Mouse (Mus musculus) C2C12 (cell line): Measurements from ENCODE around the gene Kdelr2. TPM values are rescaled to one million over a fixed set of nuclear protein-coding genes. Genes with fewer than 3 reads are reported as not detected.

Source experiments
- H3K27me3 ChIP-seq: one replicate; pipeline ENCODE4 v1.6.1; 2011; ENCODE audit not compliant: control insufficient read depth, insufficient read depth, insufficient read length
- H3K36me3 ChIP-seq: one replicate; pipeline ENCODE4 v1.6.1; 2011; ENCODE audit not compliant: control insufficient read depth, insufficient read depth
- H3K4me3 ChIP-seq: one replicate; pipeline ENCODE4 v1.5.1; 2011; ENCODE audit warnings: mild to moderate bottlenecking, control low read depth; ENCODE audit not compliant: poor library complexity, insufficient read depth, severe bottlenecking
- H3K79me2 ChIP-seq: one replicate; pipeline ENCODE4 v1.6.1; 2011; ENCODE audit not compliant: control insufficient read depth, insufficient read depth
- H3K79me3 ChIP-seq: one replicate; pipeline ENCODE4 v1.6.1; 2011; ENCODE audit warnings: low read depth, control low read depth
- H3ac ChIP-seq: one replicate; pipeline ENCODE3; 2011; ENCODE audit warnings: low read depth; ENCODE audit not compliant: control insufficient read depth, insufficient read length
- CEBPB ChIP-seq: IDR thresholded peaks from one replicate; pipeline ENCODE4 v1.6.1; 2011; ENCODE audit warnings: low read depth, mild to moderate bottlenecking, control low read depth, moderate library complexity
- CTCF ChIP-seq: IDR thresholded peaks from one replicate; pipeline ENCODE4 v1.5.1; 2011; ENCODE audit not compliant: control insufficient read depth, insufficient read depth, insufficient read length
- FOSL1 ChIP-seq: IDR thresholded peaks from one replicate; pipeline ENCODE4 v1.8.0; 2011; ENCODE audit warnings: mild to moderate bottlenecking, low read length; ENCODE audit not compliant: poor library complexity, insufficient read depth, severe bottlenecking
- MAX ChIP-seq: IDR thresholded peaks from one replicate; pipeline ENCODE4 v1.6.1; 2011; ENCODE audit warnings: mild to moderate bottlenecking, control low read depth
- MYOD1 ChIP-seq: IDR thresholded peaks from one replicate; pipeline ENCODE4 v1.6.1; 2011; ENCODE audit warnings: low read depth; ENCODE audit not compliant: control insufficient read depth, insufficient read length
- MYOG ChIP-seq: IDR thresholded peaks from one replicate; pipeline ENCODE4 v1.6.1; 2011; ENCODE audit not compliant: control insufficient read depth, insufficient read length; ENCODE audit errors: extremely low read depth
- USF1 ChIP-seq: IDR thresholded peaks from one replicate; pipeline ENCODE4 v1.6.1; 2011; ENCODE audit warnings: low read depth, mild to moderate bottlenecking, control low read depth, moderate library complexity
- polyA plus RNA-seq: library from polyadenylated mRNA; unstranded; fragments of >200 nt; fragmentation: generic; extraction: Trizol; gene quantifications from one replicate; pipeline ENCODE4 v1.2.1, GENCODE M21; 2012; ENCODE audit warnings: missing spikeins

Gene Kdelr2
- polyA plus RNA-seq, 1 experiment, result 131 TPM

- TF ChIP-seq MYOG, result no peak
- no peak for TF ChIP-seq USF1
- TF ChIP-seq CTCF, result no peak
- TF ChIP-seq MYOD1, result no peak
- TF ChIP-seq FOSL1, result no peak
- TF ChIP-seq MAX, result no peak
- TF ChIP-seq CEBPB, result no peak
These were observed 43.6 kb upstream of the Kdelr2 start for GRCm38 (mm10) chr5:143360000-143360399.

GRCm38 (mm10) chr5:143361428-143361827, 42.2 kb upstream of the Kdelr2 start:
- Histone ChIP-seq H3K36me3 (no peaks in the 10 kb centered on the region), H3K79me2 (no peaks in the 10 kb centered on the region), H3K4me3 (no peak overlapping the region), H3K27me3 (peaks cover 65% of the 10 kb centered on the region), H3K79me3 (no peaks in the 10 kb centered on the region), H3ac (no peak overlapping the region)
- TF ChIP-seq MYOD1, result no peak
- no peak for TF ChIP-seq CTCF
- no peak for TF ChIP-seq CEBPB
- TF ChIP-seq FOSL1, result no peak
- TF ChIP-seq MYOG, result no peak
- no peak for TF ChIP-seq MAX
- TF ChIP-seq USF1, result no peak

More at GRCm38 (mm10) chr5:143360000-143360399, 43.6 kb upstream of the Kdelr2 start:
- Histone ChIP-seq H3K27me3 (peaks cover 58% of the 10 kb centered on the region), H3ac (no peak overlapping the region), H3K79me2 (no peaks in the 10 kb centered on the region), H3K4me3 (no peak overlapping the region), H3K79me3 (no peaks in the 10 kb centered on the region), H3K36me3 (no peaks in the 10 kb centered on the region)

DNA sequence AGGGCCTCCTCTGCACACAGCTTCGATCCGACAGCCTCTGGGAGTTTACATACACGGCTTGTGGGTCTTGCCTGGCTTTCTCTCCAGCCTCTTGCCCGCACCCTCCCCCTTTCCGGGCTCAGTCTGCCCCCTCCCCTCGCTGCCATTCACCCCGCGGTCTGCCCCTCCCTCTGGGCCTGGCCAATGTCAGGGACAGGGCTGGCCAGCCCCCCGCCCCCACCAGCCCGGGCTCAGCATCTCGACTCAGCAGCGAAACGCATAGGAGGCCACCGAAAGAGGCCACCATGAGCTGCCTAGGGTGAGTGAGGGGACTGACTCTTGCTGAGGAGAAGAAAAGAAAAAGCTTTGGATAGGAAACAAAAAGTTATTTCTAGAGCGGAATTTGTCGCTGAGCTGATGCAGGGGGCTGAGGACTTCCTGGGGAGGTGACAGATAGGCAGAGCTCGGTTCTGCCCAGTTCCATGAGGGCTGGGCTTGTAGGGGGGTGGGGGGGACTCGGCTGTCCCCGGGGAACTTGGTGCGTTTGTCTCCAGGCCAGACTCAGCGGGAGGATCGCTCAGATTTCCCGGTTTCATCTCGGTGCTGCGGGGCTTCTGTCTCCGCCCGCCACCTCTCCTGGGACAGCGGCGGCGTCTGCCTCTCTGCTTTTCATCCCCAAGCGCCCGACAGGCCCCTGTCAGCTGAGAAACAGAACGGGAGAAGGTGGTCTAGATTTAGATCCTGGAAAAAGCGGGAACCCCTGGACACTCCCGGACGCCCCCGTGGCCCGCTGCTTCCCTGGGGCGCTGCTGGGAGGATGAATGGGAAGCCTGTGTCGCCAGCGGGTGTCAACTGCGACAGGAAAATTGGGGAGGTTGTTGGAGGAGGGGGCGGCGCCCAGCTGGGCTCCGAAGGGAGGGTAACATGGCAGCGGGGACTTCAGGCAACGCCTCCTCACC, 39.7 kb upstream of the Kdelr2 start:
- H3K79me2 ChIP-seq, result no peaks in the 10 kb centered on the region
- H3K79me3 ChIP-seq, result no peaks in the 10 kb centered on the region
- peaks cover 58% of the 10 kb centered on the region for H3K27me3 ChIP-seq
- H3K36me3 ChIP-seq, result no peaks in the 10 kb centered on the region
- H3ac ChIP-seq, result no peak overlapping the region
- no peak for TF ChIP-seq MYOD1
- no peak for TF ChIP-seq FOSL1
- TF ChIP-seq MYOG, result no peak
- TF ChIP-seq MAX, result no peak
- no peak for TF ChIP-seq CEBPB
- no peak for TF ChIP-seq CTCF
- no peak for TF ChIP-seq USF1
- no peak overlapping the region for H3K4me3 ChIP-seq

- TF ChIP-seq FOSL1, result no peak
- TF ChIP-seq MYOG, result no peak
- no peak for TF ChIP-seq CTCF
- TF ChIP-seq CEBPB, result no peak
- no peak for TF ChIP-seq MAX
These were observed 35.7 kb upstream of the Kdelr2 start for GRCm38 (mm10) chr5:143367931-143368330.

DNA sequence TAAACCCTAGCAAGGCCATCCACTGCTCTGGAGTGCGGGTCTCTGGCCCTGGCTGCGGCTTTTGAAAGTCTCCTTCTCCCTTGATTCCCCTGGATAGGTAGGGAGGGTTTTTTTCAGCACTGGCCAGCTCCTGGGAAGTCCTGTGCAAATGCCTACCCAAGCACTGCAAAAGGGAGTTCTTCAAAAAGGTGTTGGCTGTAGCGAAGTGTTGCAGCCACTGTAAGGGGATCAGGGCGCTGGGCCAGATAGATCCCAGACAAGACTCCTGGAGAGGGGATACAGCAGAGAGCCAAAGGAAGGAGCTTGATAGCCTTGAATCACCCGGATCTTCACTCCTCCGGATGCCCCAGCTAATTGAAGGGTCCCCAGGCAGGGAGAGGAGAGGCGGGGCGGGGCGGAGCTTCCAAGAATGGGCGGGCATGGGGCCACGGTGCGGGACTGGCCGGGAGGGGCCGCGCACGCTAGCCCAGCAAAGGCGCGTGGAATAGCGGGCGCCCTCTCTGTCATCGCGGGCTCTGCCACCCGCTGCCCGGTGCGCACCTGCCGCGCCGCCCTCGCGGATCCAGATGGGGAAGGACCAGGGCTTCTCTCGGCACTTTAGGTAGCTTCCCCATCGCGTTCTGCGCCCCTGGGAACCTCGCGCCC, 33.9 kb upstream of the Kdelr2 start:
- Histone ChIP-seq H3K79me3 (no peaks in the 10 kb centered on the region), H3ac (no peak overlapping the region), H3K79me2 (no peaks in the 10 kb centered on the region), H3K27me3 (peaks cover 76% of the 10 kb centered on the region), H3K4me3 (no peak overlapping the region), H3K36me3 (no peaks in the 10 kb centered on the region)
- TF ChIP-seq CEBPB, result no peak
- TF ChIP-seq MYOG, result no peak
- no peak for TF ChIP-seq MYOD1
- no peak for TF ChIP-seq MAX
- TF ChIP-seq CTCF, result no peak
- TF ChIP-seq FOSL1, result no peak
- TF ChIP-seq USF1, result no peak

More at GRCm38 (mm10) chr5:143367931-143368330, 35.7 kb upstream of the Kdelr2 start:
- Histone ChIP-seq H3K27me3 (peaks cover 75% of the 10 kb centered on the region), H3K79me3 (no peaks in the 10 kb centered on the region), H3K4me3 (no peak overlapping the region), H3ac (no peak overlapping the region), H3K79me2 (no peaks in the 10 kb centered on the region), H3K36me3 (no peaks in the 10 kb centered on the region)

DNA sequence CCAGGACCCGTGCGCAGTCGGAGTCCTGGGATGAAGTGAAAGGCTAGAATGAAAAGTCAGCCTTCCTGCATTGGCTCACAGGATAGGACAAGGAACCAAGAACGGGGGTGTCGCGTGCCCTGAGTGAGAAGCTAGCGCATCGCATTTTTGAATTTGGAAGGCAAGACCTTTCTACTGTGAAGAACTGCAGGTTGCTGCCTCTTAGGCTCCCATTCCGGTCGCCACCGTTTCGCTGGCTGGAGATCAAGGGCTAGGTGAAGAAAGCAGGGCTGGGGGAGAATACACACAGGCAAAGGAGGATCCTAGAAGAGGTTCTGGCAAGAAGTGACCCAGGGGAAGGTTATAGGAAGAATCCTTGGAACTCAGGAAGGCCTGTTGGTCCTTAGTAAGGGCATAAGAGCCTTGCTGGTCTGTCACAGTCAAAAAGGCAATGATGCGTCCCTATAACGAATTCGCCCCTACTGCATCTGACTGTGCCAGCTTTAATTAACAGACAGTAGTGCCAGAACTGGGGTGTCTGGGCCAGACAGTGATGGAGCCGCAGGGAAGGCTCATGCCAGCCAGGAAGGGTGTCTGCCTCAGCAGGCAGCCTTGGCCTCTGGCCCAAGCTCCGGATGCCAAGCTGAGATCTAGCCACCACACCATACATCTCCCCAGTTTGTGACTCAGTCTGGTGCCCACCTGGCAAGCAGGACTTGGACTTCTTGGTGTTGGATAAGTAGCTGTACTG, 33.1 kb upstream of the Kdelr2 start:
- no peaks in the 10 kb centered on the region for H3K79me2 ChIP-seq
- no peaks in the 10 kb centered on the region for H3K79me3 ChIP-seq
- TF ChIP-seq MYOG (no peak), MAX (no peak), USF1 (no peak), CEBPB (no peak), CTCF (no peak), FOSL1 (no peak), MYOD1 (no peak)
- H3K36me3 ChIP-seq, result no peaks in the 10 kb centered on the region
- H3K4me3 ChIP-seq, result no peak overlapping the region
- H3ac ChIP-seq, result no peak overlapping the region
- H3K27me3 ChIP-seq, result peaks cover 75% of the 10 kb centered on the region
